Mouse (Mus musculus): ENCODE measurements around the gene Clmn.

DNA sequence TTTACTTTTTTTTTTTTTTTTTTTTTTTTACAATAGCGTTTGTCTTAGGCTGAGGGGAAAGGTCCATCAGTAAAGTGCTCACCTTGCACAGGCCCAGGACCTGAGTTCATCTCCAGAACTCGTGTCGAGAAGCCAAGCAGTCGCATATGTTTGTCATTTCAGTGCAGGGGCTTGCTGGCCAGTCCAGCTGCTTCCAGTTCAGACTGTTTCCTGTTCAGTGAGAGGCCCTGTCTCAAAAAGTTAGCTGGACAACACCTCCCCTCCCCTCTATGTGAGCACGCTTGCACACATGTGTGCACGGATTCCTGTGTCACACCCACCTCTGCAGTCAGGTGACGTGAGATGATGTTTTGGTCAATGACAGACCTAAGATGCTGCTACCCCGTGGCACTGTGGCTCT, 25.2 kb upstream of the Clmn start:
- TF ChIP-seq USF1 (IDR thresholded peaks at IDR 0.05; ENCODE audit: low read depth, low read length), result no peak
- no peak for TF ChIP-seq CHD2 (IDR thresholded peaks at IDR 0.05; ENCODE audit: low read length)
- TF ChIP-seq ZKSCAN1 (IDR thresholded peaks at IDR 0.05; ENCODE audit: low read depth, low read length), result no peak
- no peak for TF ChIP-seq MAZ (IDR thresholded peaks at IDR 0.05; ENCODE audit: low read depth, low read length)
- no peak for TF ChIP-seq CTCF (IDR thresholded peaks at IDR 0.05 in 2 of 3, conservative IDR thresholded peaks at IDR 0.05 in 1 of 3; ENCODE audit: control insufficient read depth in 1 of 3, insufficient read depth in 1 of 3, low read depth in 2 of 3, low read length in 3 of 3, poor library complexity in 1 of 3, severe bottlenecking in 1 of 3)
- no peak for TF ChIP-seq RAD21 (IDR thresholded peaks at IDR 0.05; ENCODE audit: low read depth, low read length)
- no peak for TF ChIP-seq CHD1 (IDR thresholded peaks at IDR 0.05; ENCODE audit: low read depth, low read length)
- no peak for TF ChIP-seq EP300 (IDR thresholded peaks at IDR 0.05; ENCODE audit: low read depth in 1 of 2, low read length in 2 of 2)
- no peak for TF ChIP-seq JUND (IDR thresholded peaks at IDR 0.05; ENCODE audit: low read depth, low read length)
- TF ChIP-seq TAL1 (IDR thresholded peaks at IDR 0.05; ENCODE audit: low read length), result no peak
- TF ChIP-seq E2F4 (IDR thresholded peaks at IDR 0.05; ENCODE audit: borderline replicate concordance, low read depth, low read length), result no peak
